Mouse (Mus musculus): ENCODE measurements at regions not wholly inside any gene's neighbourhood (a gene's known extent, or its start where the extent isn't known, plus 50 kb on each side); places are given as distances from the start of the nearest gene placed in this dataset.
A peak's percentile ranks its signal among the peaks of the same experiment; 100 is the strongest.

- Histone ChIP-seq H3K4me3 (no peak overlapping the region), H3K4me2 (no peak overlapping the region), H3K4me1 (no peaks in the 10 kb centered on the region), H3K9ac (no peak overlapping the region), H3K36me3 (replicated peaks) (no peaks in the 10 kb centered on the region), H3K27ac (no peak overlapping the region), H3K9me3 (no peaks in the 10 kb centered on the region), H3K27me3 (replicated peaks) (no peaks in the 10 kb centered on the region)
- 73% methylated on average over 2 of the region's 2 CpGs for WGBS
- ATAC-seq (replicated peaks): no peak
Measured at GRCm38 (mm10) chr4:64335814-64336213, 289.0 kb upstream of the Tnc start.

- ATAC-seq (replicated peaks): no peak
- no peak overlapping the region for H3K4me3 ChIP-seq
- no peaks in the 10 kb centered on the region for H3K9me3 ChIP-seq
- H3K27me3 ChIP-seq (replicated peaks): no peaks in the 10 kb centered on the region
- no peaks in the 10 kb centered on the region for H3K4me1 ChIP-seq
- H3K4me2 ChIP-seq: no peak overlapping the region
- H3K9ac ChIP-seq: no peak overlapping the region
- WGBS: 34% methylated on average over 3 of the region's 3 CpGs
- no peaks in the 10 kb centered on the region for H3K36me3 ChIP-seq (replicated peaks)
- H3K27ac ChIP-seq: no peak overlapping the region
Measured at GRCm38 (mm10) chr4:64330213-64330612, 283.4 kb upstream of the Tnc start.

DNA sequence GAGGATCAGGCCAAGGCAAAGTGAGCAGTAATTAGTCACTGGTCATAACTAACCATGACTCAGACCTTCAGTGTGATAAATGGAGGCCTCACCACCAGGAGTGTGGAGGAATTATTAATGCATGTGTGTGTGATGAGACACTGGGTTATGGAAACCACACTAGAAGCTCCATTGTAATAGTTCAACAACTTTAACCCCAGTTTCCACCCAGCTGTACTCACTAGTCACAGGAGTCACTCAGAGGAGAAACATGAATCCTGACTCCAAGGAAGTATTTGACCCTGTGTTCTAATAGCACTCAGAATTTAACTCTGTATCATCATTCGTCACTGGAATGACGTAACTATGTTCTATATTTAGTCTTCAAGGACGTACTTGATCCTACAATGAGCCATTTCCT is 277.6 kb upstream of the Tnc start:
- 87% methylated on average over 3 of the region's 3 CpGs for WGBS
- no peak overlapping the region for H3K9ac ChIP-seq
- H3K9me3 ChIP-seq: no peaks in the 10 kb centered on the region
- H3K27ac ChIP-seq: no peak overlapping the region
- H3K4me2 ChIP-seq: no peak overlapping the region
- no peak overlapping the region for H3K4me3 ChIP-seq
- H3K27me3 ChIP-seq (replicated peaks): no peaks in the 10 kb centered on the region
- no peak for ATAC-seq (replicated peaks)
- no peaks in the 10 kb centered on the region for H3K36me3 ChIP-seq (replicated peaks)
- no peaks in the 10 kb centered on the region for H3K4me1 ChIP-seq

DNA sequence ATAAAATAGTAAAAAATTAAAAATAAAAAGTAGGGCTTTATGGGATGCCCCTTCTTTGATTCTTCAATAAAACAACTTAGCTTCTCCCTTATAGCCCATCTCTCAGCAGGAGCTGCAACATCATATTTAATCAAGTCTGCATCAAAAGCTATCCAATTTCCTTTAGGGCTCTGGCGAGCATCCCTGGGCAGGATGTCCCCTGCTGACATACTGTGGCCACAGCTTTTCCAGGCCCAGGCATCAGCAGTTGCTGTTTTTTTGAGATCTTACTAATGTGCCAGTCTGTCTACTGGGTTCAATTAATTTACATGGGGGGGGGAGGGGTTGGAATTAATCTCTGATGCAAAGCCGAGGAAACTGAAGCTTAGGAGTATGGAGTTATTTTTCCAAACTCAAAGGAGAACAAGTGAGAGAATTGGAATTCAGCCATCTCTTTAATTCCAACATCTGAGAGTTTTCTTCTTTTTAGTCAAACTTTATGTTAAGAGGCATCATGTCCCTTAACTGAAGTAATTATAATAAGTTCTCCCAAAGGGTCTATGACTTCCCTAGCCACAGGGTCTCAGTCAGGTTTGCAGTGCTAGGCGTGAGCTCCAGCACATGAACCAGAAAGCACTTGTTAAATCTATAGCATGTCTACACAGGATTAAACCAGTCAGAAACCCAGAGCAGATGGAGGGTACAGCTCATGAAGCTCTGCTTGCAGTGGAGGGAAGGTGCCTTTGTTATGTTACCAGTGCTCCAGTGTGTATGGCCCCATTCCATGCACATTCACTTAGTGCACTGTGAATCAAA is 269.9 kb upstream of the Tnc start:
- H3K36me3 ChIP-seq (replicated peaks): no peaks in the 10 kb centered on the region
- H3K27ac ChIP-seq: no peak overlapping the region
- H3K9ac ChIP-seq: no peak overlapping the region
- H3K9me3 ChIP-seq: no peaks in the 10 kb centered on the region
- H3K4me3 ChIP-seq: no peak overlapping the region
- ATAC-seq (replicated peaks): no peak
- H3K27me3 ChIP-seq (replicated peaks): no peaks in the 10 kb centered on the region
- no peaks in the 10 kb centered on the region for H3K4me1 ChIP-seq
- 56% methylated on average over 3 of the region's 3 CpGs for WGBS
- H3K4me2 ChIP-seq: no peak overlapping the region

DNA sequence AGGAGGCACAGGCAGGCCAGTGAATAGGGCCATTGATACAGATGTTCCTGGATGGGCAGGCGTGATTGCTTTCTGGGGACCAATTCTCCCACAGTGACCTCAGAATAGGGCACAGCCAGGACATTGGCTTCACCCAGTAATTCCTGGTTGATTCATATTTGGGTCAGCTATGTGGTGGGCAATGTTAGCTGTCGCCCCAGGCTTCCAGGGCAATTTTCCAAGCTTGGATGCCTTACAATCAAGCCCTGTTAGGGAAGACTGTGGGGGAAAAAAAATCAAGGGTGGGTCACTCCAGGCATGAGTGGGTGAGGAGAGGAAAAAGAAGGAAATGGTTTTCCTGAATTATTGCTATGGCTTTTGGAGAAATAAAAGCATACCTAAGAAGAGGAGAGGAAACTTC is 250.1 kb upstream of the Tnc start:
- H3K36me3 ChIP-seq (replicated peaks): no peaks in the 10 kb centered on the region
- no peak for ATAC-seq (replicated peaks)
- WGBS: 82% methylated on average over 2 of the region's 2 CpGs

GRCm38 (mm10) chr4:64282471-64282870 is 235.7 kb upstream of the Tnc start:
- no peak for ATAC-seq (replicated peaks)
- no peaks in the 10 kb centered on the region for H3K4me1 ChIP-seq
- no peak overlapping the region for H3K27ac ChIP-seq
- H3K4me2 ChIP-seq: no peak overlapping the region
- H3K4me3 ChIP-seq: no peak overlapping the region
- H3K9ac ChIP-seq: no peak overlapping the region
- WGBS: 78% methylated on average over 1 of the region's 1 CpGs
- H3K36me3 ChIP-seq (replicated peaks): no peaks in the 10 kb centered on the region
- no peaks in the 10 kb centered on the region for H3K27me3 ChIP-seq (replicated peaks)
- no peaks in the 10 kb centered on the region for H3K9me3 ChIP-seq

More for the DNA sequence above, 250.1 kb upstream of the Tnc start:
- Histone ChIP-seq H3K4me2 (no peak overlapping the region), H3K4me3 (no peak overlapping the region), H3K27me3 (replicated peaks) (no peaks in the 10 kb centered on the region), H3K9ac (no peak overlapping the region), H3K9me3 (no peaks in the 10 kb centered on the region; the same call in 1 of the 2 replicates), H3K27ac (no peak overlapping the region), H3K4me1 (no peaks in the 10 kb centered on the region)

DNA sequence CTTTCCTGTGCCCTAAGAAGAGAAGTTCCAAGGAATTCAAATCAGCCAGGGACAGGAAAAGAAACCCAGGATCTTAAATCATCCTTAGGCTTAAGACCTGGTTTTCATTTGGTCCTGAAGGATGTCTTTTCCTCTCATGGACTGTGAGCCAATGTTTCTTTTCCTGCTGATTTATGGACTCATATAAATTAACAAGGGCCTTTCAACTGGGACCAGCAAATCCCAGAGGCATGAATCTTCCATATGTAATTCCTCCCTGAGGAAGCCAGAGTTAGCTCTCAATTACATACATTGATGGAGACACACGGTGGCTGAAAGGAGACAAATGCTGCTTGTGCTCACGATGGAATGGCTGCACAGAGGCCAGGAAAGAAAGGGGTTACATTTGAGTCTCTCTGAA is 230.2 kb upstream of the Tnc start:
- no peaks in the 10 kb centered on the region for H3K9me3 ChIP-seq
- no peak overlapping the region for H3K4me3 ChIP-seq
- no peaks in the 10 kb centered on the region for H3K4me1 ChIP-seq
- no peaks in the 10 kb centered on the region for H3K36me3 ChIP-seq (replicated peaks)
- 42% methylated on average over 2 of the region's 2 CpGs for WGBS
- H3K4me2 ChIP-seq: no peak overlapping the region
- no peak overlapping the region for H3K9ac ChIP-seq
- no peak overlapping the region for H3K27ac ChIP-seq
- no peaks in the 10 kb centered on the region for H3K27me3 ChIP-seq (replicated peaks)
- ATAC-seq (replicated peaks): no peak

- Histone ChIP-seq H3K4me3 (no peak overlapping the region), H3K4me1 (no peaks in the 10 kb centered on the region), H3K36me3 (replicated peaks) (no peaks in the 10 kb centered on the region), H3K4me2 (no peak overlapping the region), H3K9me3 (no peaks in the 10 kb centered on the region), H3K27ac (no peak overlapping the region), H3K27me3 (replicated peaks) (no peaks in the 10 kb centered on the region), H3K9ac (no peak overlapping the region)
- 85% methylated on average over 3 of the region's 3 CpGs for WGBS
- peak; percentile 69; the same call in 1 of the 2 replicates for ATAC-seq (replicated peaks)
Measured at GRCm38 (mm10) chr4:64274291-64274960, 227.6 kb upstream of the Tnc start.

GRCm38 (mm10) chr4:64269846-64270245 is 223.0 kb upstream of the Tnc start:
- H3K36me3 ChIP-seq (replicated peaks): no peaks in the 10 kb centered on the region
- H3K27ac ChIP-seq: no peak overlapping the region
- 80% methylated on average over 5 of the region's 5 CpGs for WGBS
- H3K27me3 ChIP-seq (replicated peaks): no peaks in the 10 kb centered on the region
- no peaks in the 10 kb centered on the region for H3K4me1 ChIP-seq
- ATAC-seq (replicated peaks): no peak
- H3K9me3 ChIP-seq: no peaks in the 10 kb centered on the region
- no peak overlapping the region for H3K9ac ChIP-seq
- H3K4me3 ChIP-seq: no peak overlapping the region
- H3K4me2 ChIP-seq: no peak overlapping the region

GRCm38 (mm10) chr4:64269117-64269516 is 222.3 kb upstream of the Tnc start:
- Histone ChIP-seq H3K9me3 (no peaks in the 10 kb centered on the region), H3K27me3 (replicated peaks) (no peaks in the 10 kb centered on the region), H3K4me1 (no peaks in the 10 kb centered on the region), H3K4me3 (no peak overlapping the region), H3K27ac (no peak overlapping the region), H3K9ac (no peak overlapping the region), H3K4me2 (no peak overlapping the region), H3K36me3 (replicated peaks) (no peaks in the 10 kb centered on the region)
- no peak for ATAC-seq (replicated peaks)
- WGBS: 84% methylated on average over 2 of the region's 2 CpGs

DNA sequence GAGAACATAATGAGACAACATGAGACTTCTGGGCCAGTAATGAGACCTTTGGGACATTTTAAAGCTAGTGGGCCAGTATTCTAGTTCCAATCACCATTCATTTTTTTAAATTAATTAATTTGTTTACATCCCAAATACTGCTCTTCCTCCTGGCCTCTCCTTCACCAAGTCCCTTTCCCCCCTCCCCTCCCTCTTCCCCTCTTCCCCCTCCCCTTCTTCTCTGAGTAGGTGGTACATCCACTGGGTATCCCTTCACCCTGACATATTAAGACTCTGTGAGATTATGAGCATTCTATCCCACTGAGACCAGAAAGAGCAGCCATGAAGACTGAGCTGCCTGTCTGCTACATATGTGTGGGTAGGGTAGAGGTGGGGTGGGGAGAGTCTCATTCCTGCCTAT is 213.7 kb upstream of the Tnc start:
- no peak for ATAC-seq (replicated peaks)
- no peaks in the 10 kb centered on the region for H3K27me3 ChIP-seq (replicated peaks)
- H3K9me3 ChIP-seq: no peaks in the 10 kb centered on the region

DNA sequence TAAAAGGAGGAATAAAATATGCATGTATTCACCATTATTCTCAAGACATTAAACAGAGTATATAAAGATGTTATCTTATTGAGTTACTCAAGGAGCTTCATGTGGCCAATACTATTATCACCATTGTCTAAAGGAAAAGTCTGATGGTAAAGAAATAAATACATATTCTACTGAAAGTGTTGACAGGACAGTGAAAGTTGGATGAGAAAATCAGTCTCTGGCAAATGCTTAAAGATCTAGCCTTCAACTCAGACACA is 213.3 kb upstream of the Tnc start:
- Histone ChIP-seq H3K4me3 (no peak overlapping the region), H3K9ac (no peak overlapping the region), H3K36me3 (replicated peaks) (no peaks in the 10 kb centered on the region), H3K4me1 (no peaks in the 10 kb centered on the region), H3K4me2 (no peak overlapping the region), H3K27me3 (replicated peaks) (no peaks in the 10 kb centered on the region), H3K9me3 (no peaks in the 10 kb centered on the region), H3K27ac (no peak overlapping the region)
- no peak for ATAC-seq (replicated peaks)

More for the DNA sequence above, 213.7 kb upstream of the Tnc start:
- Histone ChIP-seq H3K36me3 (replicated peaks) (no peaks in the 10 kb centered on the region), H3K4me2 (no peak overlapping the region), H3K4me3 (no peak overlapping the region), H3K9ac (no peak overlapping the region), H3K4me1 (no peaks in the 10 kb centered on the region), H3K27ac (no peak overlapping the region)
